Mouse (Mus musculus) midbrain, embryonic 13.5 days (tissue): ENCODE results near the gene Kcnj15. TPM values are rescaled to one million over a fixed set of nuclear protein-coding genes. Genes with fewer than 3 reads are reported as not detected.

Experiments
- ATAC-seq: fragments of 200-750 bp; cut with Nextera tagmentation; 2 replicates; pipeline ENCODE4 v1.8.0; 2017; ENCODE audit warnings: mild to moderate bottlenecking, moderate TSS enrichment, moderate library complexity
- H3K27ac ChIP-seq: fragments of 300-500 bp; sonication (generic); 2 replicates; pipeline ENCODE4 v1.5.1; 2015; ENCODE audit warnings: inconsistent platforms, mild to moderate bottlenecking, moderate library complexity
- H3K27me3 ChIP-seq: fragments of 300-500 bp; sonication (generic); 2 replicates; pipeline ENCODE4 v1.6.1; 2015; ENCODE audit warnings: mild to moderate bottlenecking, inconsistent platforms
- H3K36me3 ChIP-seq: fragments of 300-500 bp; sonication (generic); 2 replicates; pipeline ENCODE4 v1.6.1; 2015; ENCODE audit warnings: mild to moderate bottlenecking, inconsistent platforms
- H3K4me1 ChIP-seq: fragments of 300-500 bp; sonication (generic); replicated peaks from 2 replicates; pipeline ENCODE4 v1.6.1; 2015; ENCODE audit warnings: inconsistent platforms
- H3K4me2 ChIP-seq: fragments of 300-500 bp; sonication (generic); replicated peaks from 2 replicates; pipeline ENCODE4 v1.6.1; 2015; ENCODE audit warnings: moderate library complexity, mild to moderate bottlenecking, inconsistent platforms
- H3K4me3 ChIP-seq: fragments of 300-500 bp; sonication (generic); replicated peaks from 2 replicates; pipeline ENCODE4 v1.5.1; 2015; ENCODE audit warnings: mild to moderate bottlenecking, inconsistent platforms
- H3K9ac ChIP-seq: fragments of 300-500 bp; sonication (generic); replicated peaks from 2 replicates; pipeline ENCODE4 v1.6.1; 2015; ENCODE audit warnings: mild to moderate bottlenecking, inconsistent platforms
- H3K9me3 ChIP-seq: fragments of 300-500 bp; sonication (generic); 2 replicates; pipeline ENCODE4 v1.6.1; 2016; ENCODE audit warnings: mild to moderate bottlenecking, inconsistent platforms
- WGBS: fragments of 180-500 bp; shearing (Covaris S2); methylation state at CpG from one replicate; pipeline ENCODE4 v1.1.7; 2015; 5-methylcytosine and 5-hydroxymethylcytosine counted together
- polyA plus RNA-seq: library from polyadenylated mRNA; unstranded; fragments of >200 nt; fragmentation: Nextera tagmentation; extraction: Ambion mirVana; gene quantifications from 2 replicates; pipeline ENCODE4 v1.2.1, GENCODE M21; 2015

Kcnj15 gene
- polyA plus RNA-seq, 1 experiment from 2014 or later: 0.04 TPM

DNA sequence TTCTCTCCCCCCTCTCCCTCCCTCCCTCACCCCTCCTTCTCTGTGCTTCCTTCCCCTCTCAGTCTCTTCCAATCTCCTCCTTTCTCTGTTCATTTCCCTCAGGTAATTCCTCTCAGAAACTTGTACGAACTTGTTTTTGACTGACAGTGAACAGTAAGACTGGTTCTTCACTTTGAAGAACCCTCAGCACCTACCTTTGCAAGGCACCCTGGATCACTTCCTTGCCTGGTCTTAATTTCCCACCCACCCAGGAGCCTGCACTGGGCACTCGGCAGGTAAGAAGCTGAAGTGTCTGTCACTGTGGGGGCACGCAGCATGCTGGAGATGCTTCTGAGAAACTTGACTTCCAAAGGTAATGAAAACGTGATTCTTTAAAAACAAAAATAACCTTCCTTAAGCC is 742 bp downstream of the Kcnj15 start:
- Histone ChIP-seq H3K4me2 (no peak overlapping the region), H3K4me3 (no peak overlapping the region), H3K9ac (no peak overlapping the region), H3K36me3 (no peaks in the 10 kb centered on the region), H3K9me3 (no peaks in the 10 kb centered on the region), H3K4me1 (no peaks in the 10 kb centered on the region), H3K27me3 (no peaks in the 10 kb centered on the region), H3K27ac (no peak overlapping the region)
- ATAC-seq: no peak
- 63% methylated on average over 4 of the region's 4 CpGs for WGBS

DNA sequence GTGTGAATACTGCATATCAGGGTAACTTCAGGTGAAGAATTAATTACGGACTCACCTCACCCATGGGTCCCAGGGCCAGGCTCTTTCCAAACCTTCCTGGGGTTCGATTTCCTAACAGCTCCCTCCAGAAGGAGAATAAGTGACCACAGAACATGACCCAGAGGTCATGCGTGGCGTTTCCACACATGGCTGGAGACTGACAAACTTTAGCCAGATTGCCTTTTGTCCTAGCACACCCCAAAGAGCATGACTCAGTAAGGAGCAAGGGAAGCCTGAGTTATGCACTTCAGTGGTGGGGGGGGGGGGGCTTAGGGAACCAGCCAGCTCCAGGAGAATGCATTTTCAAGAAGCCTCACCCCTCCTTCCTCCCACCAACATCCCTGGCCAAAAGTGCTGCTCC is 2.1 kb downstream of the Kcnj15 start:
- Histone ChIP-seq H3K9ac (no peak overlapping the region), H3K9me3 (no peaks in the 10 kb centered on the region), H3K27ac (no peak overlapping the region), H3K36me3 (no peaks in the 10 kb centered on the region), H3K27me3 (no peaks in the 10 kb centered on the region), H3K4me3 (no peak overlapping the region), H3K4me2 (no peak overlapping the region), H3K4me1 (no peaks in the 10 kb centered on the region)
- ATAC-seq: no peak
- WGBS: 69% methylated on average over 4 of the region's 4 CpGs

DNA sequence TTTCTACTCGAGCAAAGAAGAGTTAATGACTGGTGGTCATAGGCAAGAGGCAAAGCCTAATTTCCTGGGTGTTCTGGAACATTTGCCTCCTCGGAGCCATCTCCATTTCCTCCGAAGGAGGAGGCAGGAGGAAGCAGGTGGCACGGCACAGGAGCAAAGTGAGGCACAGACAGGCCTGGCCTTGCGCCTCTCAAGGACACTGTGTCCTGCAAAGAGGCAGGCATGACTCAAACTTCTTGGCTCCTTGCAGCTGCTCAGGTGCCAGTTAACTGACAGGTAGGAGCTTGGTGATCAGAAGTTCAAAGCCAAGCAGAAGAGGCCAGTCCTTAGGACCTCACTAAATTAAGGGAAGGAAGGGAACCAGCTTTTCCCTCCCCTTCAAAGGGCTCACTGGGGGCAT is 3.3 kb downstream of the Kcnj15 start:
- H3K27ac ChIP-seq: no peak overlapping the region
- no peak overlapping the region for H3K4me2 ChIP-seq
- 81% methylated on average over 5 of the region's 5 CpGs for WGBS
- H3K27me3 ChIP-seq: no peaks in the 10 kb centered on the region
- H3K4me1 ChIP-seq: no peaks in the 10 kb centered on the region
- ATAC-seq: no peak
- no peaks in the 10 kb centered on the region for H3K9me3 ChIP-seq
- no peaks in the 10 kb centered on the region for H3K36me3 ChIP-seq
- no peak overlapping the region for H3K9ac ChIP-seq
- H3K4me3 ChIP-seq: no peak overlapping the region

DNA sequence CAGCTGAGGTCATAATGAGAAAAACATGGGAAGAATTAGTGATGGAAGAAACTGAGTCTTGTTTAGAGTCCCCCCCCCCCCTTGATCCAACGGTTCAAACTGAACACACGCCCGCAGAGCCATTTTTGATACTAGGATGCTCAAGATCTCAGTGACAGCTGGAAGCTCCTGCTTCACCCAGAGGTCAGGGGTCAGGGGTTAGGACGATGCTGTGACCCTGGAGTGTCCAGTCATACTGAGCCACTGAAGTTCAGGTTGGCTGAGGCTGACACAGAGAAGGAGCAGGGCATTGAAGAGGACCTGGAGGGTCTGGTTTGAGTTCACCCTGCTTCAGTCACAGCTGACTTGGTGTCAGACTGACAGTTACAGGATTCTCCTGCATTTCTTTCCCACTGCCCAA is 4.4 kb downstream of the Kcnj15 start:
- Histone ChIP-seq H3K36me3 (no peaks in the 10 kb centered on the region), H3K27me3 (no peaks in the 10 kb centered on the region), H3K27ac (no peak overlapping the region), H3K4me3 (no peak overlapping the region), H3K4me2 (no peak overlapping the region), H3K4me1 (no peaks in the 10 kb centered on the region), H3K9ac (no peak overlapping the region), H3K9me3 (no peaks in the 10 kb centered on the region)
- WGBS: 70% methylated on average over 4 of the region's 4 CpGs
- ATAC-seq: no peak

DNA sequence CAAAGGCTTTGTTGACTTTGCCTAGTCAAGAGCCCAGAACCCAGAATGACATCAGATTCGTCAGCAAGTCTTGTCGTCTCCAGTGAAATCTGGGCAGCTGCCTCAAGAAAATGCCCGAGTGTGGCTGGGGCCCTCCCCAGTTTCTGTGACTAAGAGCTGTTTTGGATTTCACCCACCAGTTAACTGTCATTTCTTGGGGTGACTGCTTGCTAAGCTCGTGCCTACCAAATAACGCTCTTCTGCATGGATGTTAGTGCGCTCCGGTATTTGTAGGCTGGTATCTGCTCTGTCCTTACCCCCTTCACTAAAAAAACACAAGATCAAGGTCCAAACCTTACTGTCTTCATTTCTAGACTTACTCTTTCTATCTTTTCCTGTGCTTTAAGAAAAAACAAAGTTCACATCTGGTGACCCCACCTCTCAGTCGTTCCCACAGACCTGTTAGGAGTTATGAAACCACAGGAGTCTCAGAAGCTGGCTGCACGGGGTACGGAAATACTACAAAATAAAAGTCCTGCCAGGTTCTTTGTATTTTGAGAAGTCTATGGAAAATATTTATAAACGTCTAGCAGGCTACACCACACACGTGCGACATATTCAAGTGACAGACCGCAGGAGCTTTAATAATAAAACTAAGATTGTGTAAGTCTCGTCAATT is 5.5 kb downstream of the Kcnj15 start:
- Histone ChIP-seq H3K36me3 (no peaks in the 10 kb centered on the region), H3K4me3 (no peak overlapping the region), H3K9me3 (no peaks in the 10 kb centered on the region), H3K27ac (no peak overlapping the region), H3K4me2 (no peak overlapping the region), H3K27me3 (no peaks in the 10 kb centered on the region), H3K9ac (no peak overlapping the region), H3K4me1 (no peaks in the 10 kb centered on the region)
- no peak for ATAC-seq
- 86% methylated on average over 15 of the region's 15 CpGs for WGBS

DNA sequence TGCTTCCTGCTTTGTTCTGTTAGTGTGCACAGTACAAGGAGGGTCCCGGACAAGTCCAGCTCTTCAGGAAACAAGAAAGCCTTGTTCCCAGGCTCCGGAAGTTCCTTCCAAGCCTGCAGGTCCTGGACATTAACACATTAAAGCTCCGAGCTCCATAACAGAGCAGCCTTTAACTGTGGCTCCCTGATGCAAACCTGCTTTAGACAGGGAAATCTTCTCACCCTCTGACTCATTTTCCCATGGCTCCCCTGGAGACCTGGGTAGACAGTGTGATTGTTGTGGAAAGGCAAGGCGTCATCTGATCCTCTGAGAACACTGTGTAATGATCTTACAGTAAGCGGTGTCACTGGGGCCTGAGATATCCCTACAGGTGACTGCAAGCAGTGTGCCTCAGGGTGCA is 7.0 kb downstream of the Kcnj15 start:
- H3K36me3 ChIP-seq: no peaks in the 10 kb centered on the region
- no peak overlapping the region for H3K9ac ChIP-seq
- no peak for ATAC-seq
- H3K27me3 ChIP-seq: no peaks in the 10 kb centered on the region
- no peak overlapping the region for H3K4me3 ChIP-seq
- no peak overlapping the region for H3K4me2 ChIP-seq
- H3K9me3 ChIP-seq: no peaks in the 10 kb centered on the region
- no peak overlapping the region for H3K27ac ChIP-seq
- 77% methylated on average over 5 of the region's 5 CpGs for WGBS
- H3K4me1 ChIP-seq: no peaks in the 10 kb centered on the region

DNA sequence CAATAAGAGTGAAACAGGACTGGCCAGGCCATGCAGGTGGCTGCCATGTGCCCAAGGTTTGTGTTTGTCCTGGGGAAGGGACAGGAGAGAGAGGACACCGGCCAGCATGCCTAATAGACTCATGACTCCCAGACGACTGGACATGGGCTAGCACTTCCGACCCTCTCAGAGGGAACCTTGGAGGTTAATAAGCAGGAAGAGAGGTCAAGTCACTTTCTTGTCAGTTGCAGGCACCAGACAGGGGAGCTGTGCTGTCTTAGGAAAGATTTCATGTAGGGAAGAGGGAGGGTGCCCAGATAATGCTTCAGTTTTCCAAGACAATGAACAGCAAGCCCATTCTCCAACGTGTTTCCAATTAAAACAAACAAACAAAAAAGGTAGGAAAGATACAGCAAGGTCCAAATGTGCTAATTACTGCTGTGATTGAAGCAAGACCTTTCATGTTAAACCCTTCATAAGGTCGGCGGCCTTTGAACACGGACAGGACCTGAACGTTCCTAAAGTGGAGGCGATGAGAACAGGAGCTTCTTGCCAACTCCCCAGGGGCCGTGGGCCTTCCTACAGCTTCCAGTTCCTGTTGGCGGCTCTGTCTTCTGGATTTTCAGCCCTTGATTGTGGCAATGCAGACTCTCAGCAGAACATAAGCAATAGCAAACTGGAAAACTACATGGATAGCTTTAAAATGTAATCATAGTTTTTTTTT is 10.3 kb downstream of the Kcnj15 start:
- H3K27ac ChIP-seq: no peak overlapping the region
- 67% methylated on average over 11 of the region's 11 CpGs for WGBS

DNA sequence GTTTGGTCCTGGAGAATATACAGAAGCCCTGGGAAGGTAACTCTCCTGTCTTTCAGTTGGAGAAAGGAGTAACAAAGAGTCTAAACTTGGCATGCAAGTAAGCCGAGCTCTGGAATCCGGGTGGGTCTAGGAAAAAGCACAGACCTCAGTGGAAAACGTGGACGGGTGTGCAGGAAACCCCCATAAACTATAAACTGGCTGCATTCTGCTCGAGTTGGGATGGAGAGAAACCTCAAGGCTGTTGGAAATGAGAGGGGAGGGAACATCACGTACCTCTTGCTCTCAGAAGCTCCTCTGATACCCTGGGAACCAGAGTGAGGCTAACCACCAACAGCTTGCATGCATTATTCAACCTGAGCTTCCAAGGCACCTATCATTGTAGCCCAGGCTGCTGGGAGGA is 12.3 kb downstream of the Kcnj15 start:
- Histone ChIP-seq H3K9me3 (no peaks in the 10 kb centered on the region), H3K4me2 (no peak overlapping the region), H3K36me3 (no peaks in the 10 kb centered on the region), H3K4me1 (no peaks in the 10 kb centered on the region), H3K9ac (no peak overlapping the region), H3K27ac (no peak overlapping the region), H3K4me3 (no peak overlapping the region), H3K27me3 (no peaks in the 10 kb centered on the region)
- WGBS: 74% methylated on average over 6 of the region's 6 CpGs
- no peak for ATAC-seq

More for the DNA sequence above, 10.3 kb downstream of the Kcnj15 start:
- ATAC-seq: no peak
- no peaks in the 10 kb centered on the region for H3K36me3 ChIP-seq
- no peak overlapping the region for H3K9ac ChIP-seq
- H3K4me1 ChIP-seq: no peaks in the 10 kb centered on the region
- no peak overlapping the region for H3K4me2 ChIP-seq
- H3K27me3 ChIP-seq: no peaks in the 10 kb centered on the region
- no peaks in the 10 kb centered on the region for H3K9me3 ChIP-seq
- H3K4me3 ChIP-seq: no peak overlapping the region

DNA sequence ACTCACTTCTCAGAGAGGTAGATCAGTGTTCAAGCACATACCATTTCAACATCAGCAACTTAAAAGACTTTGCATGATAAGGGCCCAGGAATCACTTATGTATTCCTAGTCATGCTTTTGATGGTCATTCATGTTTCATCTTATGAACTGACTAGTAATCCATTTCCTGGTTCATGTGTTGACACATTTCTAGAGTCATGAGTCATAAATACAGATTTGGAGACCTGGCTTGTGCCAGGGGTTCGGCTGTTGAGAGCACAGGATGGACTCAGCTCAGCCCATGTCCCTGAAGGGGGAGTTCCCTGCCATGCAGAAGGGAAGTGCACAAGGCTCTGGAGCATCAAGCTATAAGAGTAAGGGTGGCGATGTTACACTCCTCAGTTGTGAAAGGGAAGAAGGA is 15.7 kb downstream of the Kcnj15 start:
- Histone ChIP-seq H3K4me1 (no peaks in the 10 kb centered on the region), H3K36me3 (no peaks in the 10 kb centered on the region), H3K4me3 (no peak overlapping the region), H3K9me3 (no peaks in the 10 kb centered on the region), H3K27ac (no peak overlapping the region), H3K9ac (no peak overlapping the region), H3K27me3 (no peaks in the 10 kb centered on the region), H3K4me2 (no peak overlapping the region)
- 88% methylated on average over 2 of the region's 2 CpGs for WGBS
- ATAC-seq: no peak

DNA sequence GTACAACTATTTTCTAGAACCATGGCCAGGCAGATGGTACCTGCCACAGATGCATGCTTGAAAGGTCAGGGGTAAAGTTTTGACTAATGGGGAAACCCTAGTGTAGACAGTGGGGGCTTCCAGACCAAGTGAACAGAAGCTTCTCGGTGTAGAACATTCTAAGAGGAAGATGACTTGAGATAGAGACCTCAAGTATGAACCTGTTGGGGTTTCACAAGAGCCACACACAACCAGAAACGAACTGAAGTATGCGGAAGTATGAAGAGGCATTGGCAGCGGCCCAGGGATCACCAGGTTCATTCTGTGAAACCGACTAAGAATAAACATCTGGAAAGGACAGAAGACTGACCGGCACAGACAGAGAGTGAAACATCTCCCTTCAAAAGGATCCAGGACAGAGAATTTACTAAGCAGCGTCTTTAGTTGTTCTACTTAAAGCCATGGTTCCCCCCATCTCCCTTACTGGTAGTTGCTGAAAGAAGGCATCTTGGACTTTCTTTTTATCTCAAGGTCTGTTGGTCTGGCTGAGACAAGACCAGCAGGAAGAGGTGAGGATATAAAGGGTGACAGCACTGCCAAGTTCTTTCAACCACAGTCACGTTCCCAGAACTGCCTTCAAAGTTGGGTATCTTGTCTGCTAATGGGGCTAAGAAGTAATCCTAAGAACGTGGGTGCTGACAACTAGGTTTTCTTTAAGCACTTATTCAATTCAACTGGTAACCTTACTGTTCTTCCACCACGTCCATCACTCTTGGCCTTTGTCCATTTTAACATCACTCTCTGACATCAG is 18.6 kb downstream of the Kcnj15 start:
- WGBS: 90% methylated on average over 10 of the region's 10 CpGs
- H3K4me1 ChIP-seq: no peaks in the 10 kb centered on the region

DNA sequence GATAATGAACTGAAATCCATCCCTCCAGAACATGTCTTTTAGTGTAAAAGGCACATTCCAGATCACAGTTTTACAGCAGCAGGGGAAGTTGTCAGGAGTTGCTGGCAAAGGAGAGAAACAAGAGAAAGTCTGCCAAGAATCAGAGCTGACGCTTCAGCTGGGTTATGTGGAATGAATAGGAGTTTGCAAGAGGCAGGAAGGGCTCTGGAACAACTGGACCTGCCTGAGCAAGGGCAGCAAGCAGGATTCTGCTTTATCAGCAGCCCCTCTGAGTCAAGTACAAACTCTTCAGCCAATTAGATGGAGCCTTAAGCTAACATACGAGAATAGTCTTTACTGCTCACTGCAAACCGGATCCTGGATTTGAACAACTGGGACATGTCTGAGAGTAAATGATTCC is 21.7 kb downstream of the Kcnj15 start:
- no peak overlapping the region for H3K27ac ChIP-seq

More for the DNA sequence above, 18.6 kb downstream of the Kcnj15 start:
- no peak overlapping the region for H3K4me3 ChIP-seq
- no peak overlapping the region for H3K27ac ChIP-seq
- ATAC-seq: no peak
- no peaks in the 10 kb centered on the region for H3K9me3 ChIP-seq
- no peak overlapping the region for H3K4me2 ChIP-seq
- H3K27me3 ChIP-seq: no peaks in the 10 kb centered on the region
- no peaks in the 10 kb centered on the region for H3K36me3 ChIP-seq
- H3K9ac ChIP-seq: no peak overlapping the region

DNA sequence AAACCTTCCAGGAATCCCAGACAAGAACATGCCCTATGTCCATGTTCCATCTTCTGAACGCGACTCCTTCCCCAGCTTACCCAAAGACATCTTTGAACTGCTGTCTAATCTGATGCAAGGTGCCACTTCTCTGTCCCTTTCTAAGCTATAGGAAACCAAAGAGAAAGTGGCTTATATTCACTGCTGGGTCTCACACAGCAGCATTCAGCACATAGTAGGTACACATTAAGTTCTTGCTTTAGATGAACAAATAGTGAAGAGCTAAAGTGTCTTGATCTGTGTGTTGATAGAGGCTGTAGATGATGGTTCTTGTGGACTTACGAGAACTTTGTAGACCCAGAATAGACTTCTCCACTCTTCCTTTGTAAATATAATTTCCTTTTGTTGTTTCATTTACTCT is 23.0 kb downstream of the Kcnj15 start:
- H3K27ac ChIP-seq: no peak overlapping the region
- H3K4me3 ChIP-seq: no peak overlapping the region
- no peak overlapping the region for H3K4me2 ChIP-seq
- no peak overlapping the region for H3K9ac ChIP-seq
- WGBS: 94% methylated on average over 3 of the region's 3 CpGs
- ATAC-seq: no peak
- no peaks in the 10 kb centered on the region for H3K36me3 ChIP-seq
- H3K27me3 ChIP-seq: no peaks in the 10 kb centered on the region
- H3K9me3 ChIP-seq: no peaks in the 10 kb centered on the region
- H3K4me1 ChIP-seq: no peaks in the 10 kb centered on the region

More for the DNA sequence above, 21.7 kb downstream of the Kcnj15 start:
- no peaks in the 10 kb centered on the region for H3K27me3 ChIP-seq
- 89% methylated on average over 3 of the region's 3 CpGs for WGBS
- no peak overlapping the region for H3K4me2 ChIP-seq
- no peak overlapping the region for H3K9ac ChIP-seq
- no peaks in the 10 kb centered on the region for H3K9me3 ChIP-seq
- H3K36me3 ChIP-seq: no peaks in the 10 kb centered on the region
- H3K4me1 ChIP-seq: no peaks in the 10 kb centered on the region
- no peak for ATAC-seq
- H3K4me3 ChIP-seq: no peak overlapping the region
